Mouse (Mus musculus) intestine, postnatal 0 days (tissue): ENCODE results near the gene Ier2. TPM values are rescaled to one million over a fixed set of nuclear protein-coding genes. Genes with fewer than 3 reads are reported as not detected.
A peak's percentile ranks its signal among the peaks of the same experiment; 100 is the strongest.
"Not testable (repeated sequence)": the region's sequence is repeated elsewhere in the genome, so short reads cannot be mapped to it uniquely, and the experiment has no call there.

Source experiments
- ATAC-seq: fragments of 200-750 bp; cut with Nextera tagmentation; 2 replicates; pipeline ENCODE4 v1.8.0; 2017; ENCODE audit warnings: mild to moderate bottlenecking, moderate TSS enrichment, moderate library complexity
- H3K27ac ChIP-seq: fragments of 300-500 bp; sonication (generic); 2 replicates; pipeline ENCODE4 v1.5.1; 2014; ENCODE audit warnings: mild to moderate bottlenecking, low read depth, low read length, moderate library complexity
- H3K27me3 ChIP-seq: fragments of 300-500 bp; sonication (generic); replicated peaks from 2 replicates; pipeline ENCODE4 v1.6.1; 2014; ENCODE audit warnings: low read length, mixed read lengths; ENCODE audit not compliant: control insufficient read depth, insufficient read depth
- H3K36me3 ChIP-seq: fragments of 300-500 bp; sonication (generic); 2 replicates; pipeline ENCODE4 v1.6.1; 2014; ENCODE audit warnings: mild to moderate bottlenecking, moderate library complexity; ENCODE audit not compliant: control insufficient read depth, insufficient read depth
- H3K4me1 ChIP-seq: fragments of 300-500 bp; sonication (generic); replicated peaks from 2 replicates; pipeline ENCODE4 v1.6.1; 2014; ENCODE audit warnings: antibody characterized with exemption, low read length, mixed read lengths; ENCODE audit not compliant: control insufficient read depth, insufficient read depth
- H3K4me2 ChIP-seq: fragments of 300-500 bp; sonication (generic); replicated peaks from 2 replicates; pipeline ENCODE4 v1.6.1; 2014; ENCODE audit warnings: low read depth, mild to moderate bottlenecking, moderate library complexity
- H3K4me3 ChIP-seq: fragments of 300-500 bp; sonication (generic); 2 replicates; pipeline ENCODE4 v1.5.1; 2014; ENCODE audit warnings: low read depth, low read length
- H3K9ac ChIP-seq: fragments of 300-500 bp; sonication (generic); 2 replicates; pipeline ENCODE4 v1.6.1; 2014; ENCODE audit warnings: mild to moderate bottlenecking, low read depth, low read length
- H3K9me3 ChIP-seq: fragments of 300-500 bp; sonication (generic); 2 replicates; pipeline ENCODE4 v1.6.1; 2016; ENCODE audit warnings: mixed run types; ENCODE audit not compliant: control insufficient read depth
- CTCF ChIP-seq: sonication (generic); IDR thresholded peaks from 2 replicates; pipeline ENCODE4 v1.5.1; 2016; ENCODE audit warnings: low read depth, mild to moderate bottlenecking, control low read depth, antibody characterized with exemption, moderate library complexity
- WGBS: fragments of 180-500 bp; shearing (Covaris S2); extraction: QIAGEN DNeasy Blood & Tissue Kit; methylation state at CpG from one replicate; pipeline ENCODE4 v1.1.7; 2014; 5-methylcytosine and 5-hydroxymethylcytosine counted together
- polyA plus RNA-seq: library from polyadenylated mRNA; unstranded; fragments of >200 nt; fragmentation: Nextera tagmentation; extraction: Ambion mirVana; gene quantifications from 2 replicates; pipeline ENCODE4 v1.2.1, GENCODE M21; 2015

Gene Ier2
- polyA plus RNA-seq, 1 experiment from 2014 or later = 79.4 TPM

- no peak for TF ChIP-seq CTCF
- Histone ChIP-seq H3K27me3 (no peaks in the 10 kb centered on the region), H3K4me3 (no peak overlapping the region), H3K9me3 (no peaks in the 10 kb centered on the region), H3K9ac (no peak overlapping the region), H3K4me2 (no peak overlapping the region), H3K36me3 (peaks cover 6% of the 10 kb centered on the region), H3K4me1 (peaks cover 12% of the 10 kb centered on the region), H3K27ac (no peak overlapping the region)
- WGBS = 64% methylated on average over 3 of the region's 3 CpGs
- ATAC-seq = no peak
These were observed 21.9 kb upstream of the Ier2 start for GRCm38 (mm10) chr8:84684537-84684936.

GRCm38 (mm10) chr8:84682257-84682656 lies 19.6 kb upstream of the Ier2 start:
- H3K4me2 ChIP-seq = no peak overlapping the region
- no peak overlapping the region for H3K9ac ChIP-seq
- 82% methylated on average over 2 of the region's 2 CpGs for WGBS
- peaks cover 12% of the 10 kb centered on the region for H3K4me1 ChIP-seq
- H3K27ac ChIP-seq = no peak overlapping the region
- TF ChIP-seq CTCF = no peak
- H3K9me3 ChIP-seq = no peaks in the 10 kb centered on the region
- no peak overlapping the region for H3K4me3 ChIP-seq
- no peak for ATAC-seq
- H3K27me3 ChIP-seq = no peaks in the 10 kb centered on the region
- peaks cover 6% of the 10 kb centered on the region for H3K36me3 ChIP-seq

GRCm38 (mm10) chr8:84681476-84681875 lies 18.8 kb upstream of the Ier2 start:
- H3K4me2 ChIP-seq = no peak overlapping the region
- no peaks in the 10 kb centered on the region for H3K27me3 ChIP-seq
- H3K4me3 ChIP-seq = no peak overlapping the region
- H3K36me3 ChIP-seq = peaks cover 8% of the 10 kb centered on the region
- 73% methylated on average over 2 of the region's 2 CpGs for WGBS
- H3K9ac ChIP-seq = no peak overlapping the region
- TF ChIP-seq CTCF = no peak
- ATAC-seq = no peak
- no peaks in the 10 kb centered on the region for H3K9me3 ChIP-seq
- H3K27ac ChIP-seq = no peak overlapping the region
- H3K4me1 ChIP-seq = peaks cover 11% of the 10 kb centered on the region

DNA sequence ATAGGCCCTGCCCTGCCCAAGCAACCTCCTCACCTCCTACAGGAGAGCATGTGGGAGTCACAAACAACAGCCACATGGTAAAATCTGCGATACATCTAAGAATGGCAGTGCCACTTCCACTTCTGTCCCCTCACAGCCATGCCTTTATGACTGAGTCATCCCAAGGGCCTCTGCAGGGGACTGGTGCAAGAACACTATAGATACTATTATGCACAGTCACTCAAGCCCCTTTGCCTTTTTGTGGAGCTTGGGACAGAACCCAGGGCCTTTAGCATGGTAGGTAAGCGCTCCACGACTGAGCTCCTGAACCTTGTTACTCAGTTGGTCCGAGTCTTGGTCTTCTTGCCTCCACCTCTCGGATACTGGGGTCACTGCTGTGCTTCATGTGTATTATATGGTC lies 14.7 kb upstream of the Ier2 start:
- Histone ChIP-seq H3K4me1 (no peaks in the 10 kb centered on the region), H3K4me3 (no peak overlapping the region), H3K4me2 (no peak overlapping the region), H3K9me3 (no peaks in the 10 kb centered on the region), H3K9ac (no peak overlapping the region), H3K27me3 (no peaks in the 10 kb centered on the region), H3K36me3 (peaks cover 37% of the 10 kb centered on the region), H3K27ac (no peak overlapping the region)
- no peak for ATAC-seq
- 85% methylated on average over 5 of the region's 5 CpGs for WGBS
- TF ChIP-seq CTCF = no peak

DNA sequence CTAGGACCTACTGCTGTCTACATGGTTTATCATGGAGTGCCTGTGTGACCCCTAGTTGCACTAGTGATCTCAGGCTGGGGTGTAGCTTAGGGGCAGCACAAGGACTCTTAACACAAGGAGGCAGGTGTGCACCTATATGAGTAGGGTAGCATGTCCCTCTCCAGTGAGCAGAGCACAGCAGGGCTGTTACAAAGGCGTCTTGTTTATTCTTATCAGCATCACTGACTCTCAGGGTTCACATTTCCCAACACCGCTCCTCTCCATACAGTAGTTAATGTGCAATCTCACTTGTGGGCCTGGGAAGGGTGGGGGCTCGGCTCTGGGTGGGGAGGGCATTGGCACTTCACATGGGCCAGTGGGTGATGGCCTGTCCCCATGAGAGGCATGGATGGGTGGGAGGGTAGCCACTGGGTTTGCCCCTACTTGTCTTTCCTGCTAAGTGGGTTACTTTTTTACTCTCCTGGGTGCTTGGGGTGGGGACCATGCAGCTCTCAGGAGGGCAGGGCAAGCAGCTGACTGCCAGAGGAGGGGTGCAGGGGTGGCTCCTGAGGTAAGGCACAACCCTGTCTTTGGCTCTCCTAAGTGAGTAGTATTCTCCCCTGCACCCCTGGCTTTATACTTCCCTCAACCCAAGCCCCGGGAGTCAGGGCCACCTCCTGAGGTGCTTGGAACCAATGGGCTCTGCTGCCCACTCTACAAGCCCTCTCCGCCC lies 7.8 kb upstream of the Ier2 start:
- peak; percentile 87 for ATAC-seq
- not testable (repeated sequence) for H3K9ac ChIP-seq, H3K4me1 ChIP-seq, H3K4me2 ChIP-seq, H3K9me3 ChIP-seq, H3K4me3 ChIP-seq, H3K27me3 ChIP-seq
- Histone ChIP-seq H3K27ac (peak overlapping the region; percentile 74), H3K36me3 (peaks cover 30% of the 10 kb centered on the region)
- WGBS = 41% methylated on average over 5 of the region's 5 CpGs

- ATAC-seq = no peak
- WGBS = 67% methylated on average over 6 of the region's 6 CpGs
These were observed 6.3 kb upstream of the Ier2 start for GRCm38 (mm10) chr8:84668731-84669485.

More at GRCm38 (mm10) chr8:84668731-84669485, 6.3 kb upstream of the Ier2 start:
- no peak overlapping the region for H3K27ac ChIP-seq
- no peak overlapping the region for H3K4me3 ChIP-seq
- no peak overlapping the region for H3K4me2 ChIP-seq
- TF ChIP-seq CTCF = 0 out of 2 replicates have a peak, but pooled peaks have one; percentile 2
- no peaks in the 10 kb centered on the region for H3K27me3 ChIP-seq
- H3K9ac ChIP-seq = no peak overlapping the region
- H3K4me1 ChIP-seq = 0 out of 2 replicates have a peak, but pooled peaks cover 2% of the 10 kb centered on the region
- no peaks in the 10 kb centered on the region for H3K9me3 ChIP-seq
- peaks cover 18% of the 10 kb centered on the region; the same call in 1 of the 2 replicates for H3K36me3 ChIP-seq
